Mouse (Mus musculus): Measurements from ENCODE around the gene Nucb1. TPM values are rescaled to one million over a fixed set of nuclear protein-coding genes. Genes with fewer than 3 reads are reported as not detected.
A peak's percentile ranks its signal among the peaks of the same experiment; 100 is the strongest.

The Nucb1 gene
- polyA plus RNA-seq, 1 experiment from 2014 or later, result 190 TPM

DNA sequence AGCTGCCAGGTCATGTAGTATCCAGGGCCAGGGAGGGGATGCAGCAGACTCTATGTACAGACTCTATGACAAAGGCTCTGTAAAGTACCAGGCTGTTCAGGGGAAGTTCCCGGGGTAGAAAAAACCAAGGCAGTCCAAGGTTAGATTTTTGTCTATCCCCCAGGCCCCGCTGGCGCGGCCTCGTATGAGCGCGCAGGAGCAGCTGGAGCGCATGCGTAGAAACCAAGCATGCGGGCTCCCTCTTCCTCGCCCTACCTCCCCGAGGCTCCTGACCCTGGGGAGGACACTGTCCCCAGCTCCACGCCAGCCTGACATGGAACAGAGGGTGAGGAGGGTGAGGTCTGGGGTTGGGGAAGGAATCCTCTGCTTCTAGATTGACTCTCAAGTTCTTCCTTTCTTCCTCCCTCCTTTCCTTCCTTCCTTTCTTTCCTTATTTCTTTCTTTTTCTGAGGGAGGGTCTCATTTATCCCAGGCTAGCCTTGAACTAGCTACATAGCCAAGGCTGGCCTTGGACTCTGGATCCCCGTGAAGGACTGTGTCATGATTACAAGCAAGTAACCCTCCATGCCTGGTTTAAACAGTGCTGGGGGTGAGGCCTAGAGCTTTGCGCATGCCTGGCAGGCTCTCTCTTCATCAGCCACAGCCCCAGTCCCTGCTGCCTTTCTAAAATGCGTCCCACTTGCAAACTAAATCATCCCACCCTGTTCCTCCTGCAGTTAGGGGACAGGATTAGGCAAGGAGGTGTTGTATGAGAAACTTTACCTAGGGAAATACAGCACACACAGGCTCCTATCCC, 39.6 kb upstream of the Nucb1 start:
- Histone ChIP-seq H3K4me2 (replicated peaks; ENCODE audit: low read depth, low read length) (no peak overlapping the region), H3K4me1 (ENCODE audit: control insufficient read depth, insufficient read depth, low read length) (peaks cover 3% of the 10 kb centered on the region), H3K4me3 (ENCODE audit: low read length) (no peak overlapping the region), H3K27me3 (ENCODE audit: control insufficient read depth, insufficient read depth, low read length) (no peaks in the 10 kb centered on the region), H3K9me3 (ENCODE audit: control insufficient read depth, low read length) (no peaks in the 10 kb centered on the region), H3K36me3 (ENCODE audit: control insufficient read depth, insufficient read depth, low read length) (no peaks in the 10 kb centered on the region), H3K9ac (ENCODE audit: low read depth, low read length) (no peak overlapping the region), H3K27ac (ENCODE audit: low read depth, low read length) (no peak overlapping the region)
- ATAC-seq (ENCODE audit: low FRiP score, low TSS enrichment), result no peak
- 90% methylated on average over 16 of the region's 16 CpGs for WGBS

DNA sequence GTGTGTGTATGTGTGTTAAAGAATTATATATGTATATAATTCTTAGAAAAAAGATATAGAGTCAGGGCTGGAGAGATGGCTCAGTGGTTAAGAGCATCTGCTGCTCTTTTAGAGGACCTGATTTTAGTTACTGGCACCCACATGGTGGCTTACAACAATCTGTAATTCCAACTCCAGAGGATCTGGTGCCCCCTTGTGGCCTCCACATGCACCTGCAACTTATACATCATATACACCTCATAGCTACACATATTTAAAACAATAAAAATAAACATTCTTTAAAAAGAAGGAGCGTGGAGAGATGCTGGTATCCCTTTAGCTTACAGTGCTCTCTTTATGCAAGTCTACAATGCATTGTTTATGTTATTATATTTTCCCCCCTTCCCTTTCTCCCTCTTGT, 34.3 kb upstream of the Nucb1 start:
- H3K9me3 ChIP-seq (ENCODE audit: control insufficient read depth, low read length), result peaks cover 4% of the 10 kb centered on the region; the same call in 1 of the 2 replicates
- H3K27me3 ChIP-seq (ENCODE audit: control insufficient read depth, insufficient read depth, low read length), result no peaks in the 10 kb centered on the region
- H3K4me2 ChIP-seq (replicated peaks; ENCODE audit: low read depth, low read length), result no peak overlapping the region
- no peak overlapping the region for H3K9ac ChIP-seq (ENCODE audit: low read depth, low read length)
- no peaks in the 10 kb centered on the region for H3K36me3 ChIP-seq (ENCODE audit: control insufficient read depth, insufficient read depth, low read length)
- H3K27ac ChIP-seq (ENCODE audit: low read depth, low read length), result no peak overlapping the region
- WGBS, result 96% methylated on average over 1 of the region's 1 CpGs
- no peaks in the 10 kb centered on the region for H3K4me1 ChIP-seq (ENCODE audit: control insufficient read depth, insufficient read depth, low read length)
- H3K4me3 ChIP-seq (ENCODE audit: low read length), result no peak overlapping the region
- ATAC-seq (ENCODE audit: low FRiP score, low TSS enrichment), result no peak

DNA sequence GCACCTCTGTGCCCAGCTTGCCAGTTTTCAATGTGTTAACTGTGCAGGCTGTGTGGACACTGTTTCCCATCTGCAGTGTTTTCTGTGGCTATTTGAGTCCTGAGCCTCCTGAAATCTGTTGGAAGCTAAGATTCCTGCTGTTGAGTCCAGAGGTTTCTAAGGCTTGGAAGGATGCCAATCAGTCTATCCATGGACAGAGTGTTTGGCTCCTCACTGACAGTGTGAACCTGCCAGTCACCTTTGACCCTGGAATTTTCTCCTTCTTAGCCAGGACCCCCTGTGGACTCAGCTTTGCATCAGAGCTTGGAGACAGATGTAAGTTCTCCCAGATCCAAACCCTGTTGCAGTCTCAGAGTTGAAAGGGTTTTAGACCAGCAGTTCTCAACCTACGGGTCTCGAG, 30.0 kb upstream of the Nucb1 start:
- Histone ChIP-seq H3K9ac (ENCODE audit: low read depth, low read length) (no peak overlapping the region), H3K36me3 (ENCODE audit: control insufficient read depth, insufficient read depth, low read length) (no peaks in the 10 kb centered on the region), H3K27me3 (ENCODE audit: control insufficient read depth, insufficient read depth, low read length) (no peaks in the 10 kb centered on the region), H3K4me1 (ENCODE audit: control insufficient read depth, insufficient read depth, low read length) (peaks cover 5% of the 10 kb centered on the region; the same call in 1 of the 2 replicates), H3K9me3 (ENCODE audit: control insufficient read depth, low read length) (peaks cover 4% of the 10 kb centered on the region; the same call in 1 of the 2 replicates), H3K27ac (ENCODE audit: low read depth, low read length) (no peak overlapping the region), H3K4me2 (replicated peaks; ENCODE audit: low read depth, low read length) (no peak overlapping the region), H3K4me3 (ENCODE audit: low read length) (no peak overlapping the region)
- no peak for ATAC-seq (ENCODE audit: low FRiP score, low TSS enrichment)
- WGBS, result 35% methylated on average over 2 of the region's 2 CpGs

DNA sequence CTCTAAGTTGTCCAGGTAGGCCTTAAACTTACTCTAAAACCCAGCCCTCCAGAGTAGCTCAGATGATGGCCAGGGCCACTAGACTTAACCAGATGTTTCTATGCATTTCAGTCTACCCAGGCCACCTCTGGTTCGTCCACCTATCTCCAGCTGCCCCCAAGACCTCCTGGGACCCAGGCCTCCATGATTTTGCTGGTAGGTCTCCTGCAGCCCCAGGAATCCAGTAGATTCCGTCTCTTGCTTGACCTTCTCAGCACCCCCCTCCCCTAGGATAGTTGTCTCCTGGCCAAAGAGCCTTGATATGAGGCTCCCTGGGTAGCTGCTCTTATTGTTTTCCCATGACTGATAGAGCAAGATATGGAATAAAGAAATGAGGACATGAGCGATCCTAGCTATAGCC, 28.9 kb upstream of the Nucb1 start:
- Histone ChIP-seq H3K36me3 (ENCODE audit: control insufficient read depth, insufficient read depth, low read length) (no peaks in the 10 kb centered on the region), H3K4me3 (ENCODE audit: low read length) (no peak overlapping the region), H3K27me3 (ENCODE audit: control insufficient read depth, insufficient read depth, low read length) (no peaks in the 10 kb centered on the region), H3K4me1 (ENCODE audit: control insufficient read depth, insufficient read depth, low read length) (peaks cover 5% of the 10 kb centered on the region; the same call in 1 of the 2 replicates), H3K9ac (ENCODE audit: low read depth, low read length) (no peak overlapping the region), H3K9me3 (ENCODE audit: control insufficient read depth, low read length) (no peaks in the 10 kb centered on the region), H3K27ac (ENCODE audit: low read depth, low read length) (no peak overlapping the region), H3K4me2 (replicated peaks; ENCODE audit: low read depth, low read length) (no peak overlapping the region)
- peak; percentile 2; the same call in 1 of the 2 replicates for ATAC-seq (ENCODE audit: low FRiP score, low TSS enrichment)
- WGBS, result 75% methylated on average over 3 of the region's 3 CpGs

DNA sequence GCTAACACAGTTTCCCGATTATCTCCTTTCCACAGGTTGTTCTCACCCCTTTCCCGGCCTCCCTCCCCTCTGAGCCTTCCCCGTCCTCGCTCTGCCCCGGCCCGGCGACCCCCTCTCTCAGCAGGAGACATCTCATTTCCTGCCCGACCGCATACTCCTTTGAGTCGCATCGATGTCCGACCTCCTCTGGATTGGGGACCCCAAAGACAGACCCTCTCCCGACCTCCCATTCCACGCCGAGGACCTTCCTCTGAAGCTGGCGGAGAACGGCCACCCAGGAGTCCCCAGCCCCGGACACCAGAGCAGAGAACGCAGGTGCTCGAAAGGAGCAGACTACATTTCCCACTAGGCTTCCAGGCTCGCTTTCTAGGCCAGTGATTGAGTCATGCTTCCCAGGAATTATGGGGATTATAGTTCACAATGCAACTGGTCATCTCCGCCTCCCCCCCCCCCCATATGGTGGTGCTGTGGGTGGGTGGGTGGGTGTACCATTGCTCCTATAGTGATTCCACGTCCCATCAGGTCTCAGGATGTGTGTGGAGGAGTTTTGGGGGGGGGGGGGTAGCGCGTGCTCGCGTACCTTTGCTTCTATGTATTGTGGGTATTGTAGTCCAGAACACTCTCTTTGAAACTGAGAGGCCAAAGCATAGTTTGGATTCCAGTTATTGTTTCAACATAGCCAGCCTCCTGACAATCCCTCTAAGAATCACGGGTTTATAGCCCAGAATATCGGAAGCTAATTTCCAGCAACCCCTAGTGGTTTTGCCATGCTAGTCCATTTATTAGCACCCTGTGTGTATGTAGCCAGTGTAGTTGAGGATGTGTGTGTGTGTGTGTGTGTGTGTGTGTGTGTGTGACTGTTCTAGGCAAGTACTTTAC, 28.2 kb upstream of the Nucb1 start:
- ATAC-seq (ENCODE audit: low FRiP score, low TSS enrichment), result peak; percentile 67
- Histone ChIP-seq H3K4me3 (ENCODE audit: low read length) (peak overlapping the region; percentile 44), H3K9ac (ENCODE audit: low read depth, low read length) (peak overlapping the region; percentile 40), H3K36me3 (ENCODE audit: control insufficient read depth, insufficient read depth, low read length) (no peaks in the 10 kb centered on the region), H3K27ac (ENCODE audit: low read depth, low read length) (no peak overlapping the region), H3K4me1 (ENCODE audit: control insufficient read depth, insufficient read depth, low read length) (peaks cover 5% of the 10 kb centered on the region; the same call in 1 of the 2 replicates), H3K4me2 (replicated peaks; ENCODE audit: low read depth, low read length) (peak overlapping the region; percentile 49), H3K9me3 (ENCODE audit: control insufficient read depth, low read length) (no peaks in the 10 kb centered on the region), H3K27me3 (ENCODE audit: control insufficient read depth, insufficient read depth, low read length) (no peaks in the 10 kb centered on the region)
- WGBS, result 3% methylated on average over 29 of the region's 29 CpGs

DNA sequence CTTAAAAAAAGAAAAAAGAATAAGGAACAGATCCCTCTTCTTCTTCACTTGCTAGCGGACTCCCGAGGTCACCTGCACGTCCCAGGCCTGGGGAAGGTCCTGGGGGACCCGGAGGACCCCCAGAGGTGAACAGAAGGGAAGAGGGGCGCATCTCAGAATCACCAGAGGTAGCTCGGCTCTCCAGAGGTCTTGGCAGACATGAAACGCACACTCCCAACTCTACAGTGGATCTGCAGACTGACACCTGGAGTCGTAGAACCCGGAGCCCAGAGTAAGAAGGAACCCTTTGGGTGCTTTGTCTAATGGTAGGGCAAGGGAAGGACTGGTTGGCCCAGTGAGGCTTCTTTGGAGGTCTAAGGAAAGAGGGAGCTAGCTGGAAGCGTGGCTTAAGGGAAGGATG, 27.4 kb upstream of the Nucb1 start:
- WGBS, result 89% methylated on average over 10 of the region's 10 CpGs
- Histone ChIP-seq H3K36me3 (ENCODE audit: control insufficient read depth, insufficient read depth, low read length) (no peaks in the 10 kb centered on the region), H3K27me3 (ENCODE audit: control insufficient read depth, insufficient read depth, low read length) (no peaks in the 10 kb centered on the region), H3K4me2 (replicated peaks; ENCODE audit: low read depth, low read length) (peak overlapping the region; percentile 49), H3K9me3 (ENCODE audit: control insufficient read depth, low read length) (no peaks in the 10 kb centered on the region), H3K27ac (ENCODE audit: low read depth, low read length) (no peak overlapping the region), H3K4me3 (ENCODE audit: low read length) (peak overlapping the region; percentile 44), H3K9ac (ENCODE audit: low read depth, low read length) (peak overlapping the region; percentile 40; the same call in 1 of the 2 replicates), H3K4me1 (ENCODE audit: control insufficient read depth, insufficient read depth, low read length) (peaks cover 5% of the 10 kb centered on the region; the same call in 1 of the 2 replicates)
- no peak for ATAC-seq (ENCODE audit: low FRiP score, low TSS enrichment)

DNA sequence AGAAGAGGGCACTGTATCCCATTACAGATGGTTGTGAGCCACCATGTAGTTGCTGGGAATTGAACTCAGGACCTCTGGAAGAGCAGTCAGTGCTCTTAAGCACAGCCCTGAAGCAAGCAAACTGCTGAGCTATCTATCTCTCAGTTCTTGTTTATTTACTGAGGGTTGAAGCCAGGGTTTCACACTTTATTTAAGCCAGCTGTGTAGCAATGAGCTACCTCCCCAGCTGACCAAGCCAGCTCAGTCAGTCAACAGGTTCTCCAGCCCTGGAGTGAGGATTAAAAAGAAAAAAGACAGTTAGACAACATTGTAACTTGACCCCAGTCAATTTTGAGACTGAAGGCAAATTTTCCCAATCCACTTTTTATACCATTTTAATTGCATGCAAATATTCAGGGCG, 25.5 kb upstream of the Nucb1 start:
- Histone ChIP-seq H3K9ac (ENCODE audit: low read depth, low read length) (no peak overlapping the region), H3K27ac (ENCODE audit: low read depth, low read length) (no peak overlapping the region), H3K4me2 (replicated peaks; ENCODE audit: low read depth, low read length) (no peak overlapping the region), H3K4me3 (ENCODE audit: low read length) (no peak overlapping the region), H3K9me3 (ENCODE audit: control insufficient read depth, low read length) (no peaks in the 10 kb centered on the region), H3K27me3 (ENCODE audit: control insufficient read depth, insufficient read depth, low read length) (no peaks in the 10 kb centered on the region), H3K36me3 (ENCODE audit: control insufficient read depth, insufficient read depth, low read length) (no peaks in the 10 kb centered on the region), H3K4me1 (ENCODE audit: control insufficient read depth, insufficient read depth, low read length) (peaks cover 10% of the 10 kb centered on the region)
- 78% methylated on average over 1 of the region's 1 CpGs for WGBS
- no peak for ATAC-seq (ENCODE audit: low FRiP score, low TSS enrichment)

DNA sequence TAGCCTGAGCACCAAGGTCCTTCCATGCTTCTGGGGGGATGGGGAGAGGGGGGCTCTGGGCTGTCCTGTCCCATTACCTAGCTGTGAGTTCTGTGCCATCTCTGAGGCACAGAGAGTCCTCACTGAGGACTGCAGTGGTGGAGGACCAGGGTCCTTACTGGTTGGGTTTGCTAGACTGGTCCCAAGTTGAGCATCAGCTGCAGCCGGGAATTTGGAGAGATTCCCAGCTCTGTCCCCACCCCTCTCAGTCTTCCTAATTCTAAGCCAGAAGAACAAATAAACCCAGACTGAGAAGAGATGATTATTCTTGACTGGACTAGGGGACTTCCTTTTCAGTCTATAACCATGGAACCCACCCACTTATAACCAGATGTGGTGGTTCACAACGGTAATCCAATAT, 20.4 kb upstream of the Nucb1 start:
- no peaks in the 10 kb centered on the region for H3K27me3 ChIP-seq (ENCODE audit: control insufficient read depth, insufficient read depth, low read length)
- H3K36me3 ChIP-seq (ENCODE audit: control insufficient read depth, insufficient read depth, low read length), result no peaks in the 10 kb centered on the region
- 0 out of 2 replicates have a peak overlapping the region, but pooled peaks have one; percentile 6 for H3K27ac ChIP-seq (ENCODE audit: low read depth, low read length)
- no peaks in the 10 kb centered on the region for H3K9me3 ChIP-seq (ENCODE audit: control insufficient read depth, low read length)
- H3K9ac ChIP-seq (ENCODE audit: low read depth, low read length), result no peak overlapping the region
- no peak for ATAC-seq (ENCODE audit: low FRiP score, low TSS enrichment)
- 59% methylated on average over 2 of the region's 2 CpGs for WGBS
- H3K4me2 ChIP-seq (replicated peaks; ENCODE audit: low read depth, low read length), result peak overlapping the region; percentile 22
- H3K4me3 ChIP-seq (ENCODE audit: low read length), result no peak overlapping the region
- peaks cover 23% of the 10 kb centered on the region for H3K4me1 ChIP-seq (ENCODE audit: control insufficient read depth, insufficient read depth, low read length)
